ENCODE assay signal across 15 mouse cellular contexts in the genomic region with DNA sequence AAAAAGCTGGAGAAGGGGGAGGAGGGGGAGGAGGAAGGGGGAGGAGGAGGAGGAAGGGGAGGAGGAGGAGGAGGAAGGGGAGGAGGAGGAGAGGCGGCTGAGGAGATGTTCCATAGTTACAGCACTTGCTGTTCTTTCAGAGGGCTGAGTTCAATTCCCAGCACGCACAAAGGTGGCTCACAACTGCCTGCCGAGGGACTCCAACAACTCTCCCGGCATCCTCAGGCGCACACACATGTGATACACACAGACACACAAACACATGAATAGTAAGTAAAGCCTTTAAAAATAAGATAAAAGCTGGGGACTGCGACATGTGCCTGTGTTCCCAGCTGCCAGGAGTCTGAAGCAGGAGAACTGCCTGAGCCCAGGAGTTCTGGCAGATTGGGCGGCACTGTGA. TPM values are rescaled to one million over a fixed set of nuclear protein-coding genes. Genes with fewer than 3 reads are reported as not detected.
DNase-seq lines count a peak whose midpoint lies in the region; ATAC-seq lines count a peak whose summit lies in the region.
"Had no signal": no experiment of that assay in that cellular context is flagged by ENCODE, and none has a peak within 500 bp of the region (broad histone marks: within the 10 kb centered on the region; RNA-seq: fewer than 3 reads in every experiment).

No protein-coding gene starts in this region.

- WGBS in hindbrain, embryonic 13.5 days, result 61% methylated on average over 7 of the region's 7 CpGs
- 66% methylated on average over 7 of the region's 7 CpGs for WGBS in hindbrain, embryonic 10.5 days
- WGBS in kidney, embryonic 16.5 days, result 72% methylated on average over 7 of the region's 7 CpGs
- 57% methylated on average over 7 of the region's 7 CpGs for WGBS in embryonic facial prominence, embryonic 15.5 days

- H3K27ac ChIP-seq in hindbrain, embryonic 13.5 days, result 0 out of 2 replicates have a peak overlapping the region, but pooled peaks have one; percentile 20
- H3K27ac ChIP-seq in hindbrain, embryonic 10.5 days, result no peak overlapping the region
- H3K27ac ChIP-seq in kidney, embryonic 16.5 days (ENCODE audit: low read length), result peak overlapping the region; percentile 57; the same call in 1 of the 2 replicates
- H3K27ac ChIP-seq in embryonic facial prominence, embryonic 15.5 days (replicated peaks), result peak overlapping the region; percentile 83
- H3K27ac ChIP-seq: heart, adult 2 months; hindbrain, postnatal 0 days had no signal

- no peak overlapping the region for H3K9ac ChIP-seq in hindbrain, embryonic 13.5 days
- no peak overlapping the region for H3K9ac ChIP-seq in kidney, embryonic 16.5 days (replicated peaks; ENCODE audit: low read length)
- H3K9ac ChIP-seq in embryonic facial prominence, embryonic 15.5 days, result no peak overlapping the region
- H3K9ac ChIP-seq: midbrain, embryonic 15.5 days had no signal

- peaks cover 81% of the 10 kb centered on the region for H3K27me3 ChIP-seq in hindbrain, embryonic 13.5 days
- H3K27me3 ChIP-seq in hindbrain, embryonic 10.5 days (ENCODE audit: insufficient read depth, poor library complexity, severe bottlenecking), result peaks cover 92% of the 10 kb centered on the region
- H3K27me3 ChIP-seq in kidney, embryonic 16.5 days (ENCODE audit: insufficient read depth, low read length), result peaks cover 26% of the 10 kb centered on the region; the same call in 1 of the 2 replicates
- H3K27me3 ChIP-seq in embryonic facial prominence, embryonic 15.5 days, result peaks cover 11% of the 10 kb centered on the region

- no peaks in the 10 kb centered on the region for H3K9me3 ChIP-seq in hindbrain, embryonic 13.5 days
- no peaks in the 10 kb centered on the region for H3K9me3 ChIP-seq in hindbrain, embryonic 10.5 days
- H3K9me3 ChIP-seq in kidney, embryonic 16.5 days (ENCODE audit: low read length), result no peaks in the 10 kb centered on the region
- H3K9me3 ChIP-seq in embryonic facial prominence, embryonic 15.5 days (replicated peaks), result no peaks in the 10 kb centered on the region
- H3K9me3 ChIP-seq: megakaryocyte, embryonic 14.5 days; midbrain, embryonic 15.5 days had no signal

- H3K4me1 ChIP-seq in hindbrain, embryonic 13.5 days (replicated peaks), result peaks cover 75% of the 10 kb centered on the region
- peaks cover 86% of the 10 kb centered on the region for H3K4me1 ChIP-seq in hindbrain, embryonic 10.5 days (replicated peaks)
- peaks cover 60% of the 10 kb centered on the region for H3K4me1 ChIP-seq in kidney, embryonic 16.5 days (ENCODE audit: insufficient read depth, low read length)
- peaks cover 72% of the 10 kb centered on the region for H3K4me1 ChIP-seq in embryonic facial prominence, embryonic 15.5 days

- no peaks in the 10 kb centered on the region for H3K36me3 ChIP-seq in hindbrain, embryonic 13.5 days
- no peaks in the 10 kb centered on the region for H3K36me3 ChIP-seq in hindbrain, embryonic 10.5 days
- H3K36me3 ChIP-seq in kidney, embryonic 16.5 days (ENCODE audit: insufficient read depth, low read length), result no peaks in the 10 kb centered on the region
- no peaks in the 10 kb centered on the region for H3K36me3 ChIP-seq in embryonic facial prominence, embryonic 15.5 days
- H3K36me3 ChIP-seq: midbrain, embryonic 15.5 days had no signal

- no peak overlapping the region for H3K4me2 ChIP-seq in hindbrain, embryonic 13.5 days
- H3K4me2 ChIP-seq in kidney, embryonic 16.5 days (replicated peaks; ENCODE audit: low read depth, low read length), result no peak overlapping the region
- H3K4me2 ChIP-seq in embryonic facial prominence, embryonic 15.5 days (replicated peaks), result no peak overlapping the region
- H3K4me2 ChIP-seq: liver, embryonic 11.5 days had no signal

- H3K4me3 ChIP-seq in hindbrain, embryonic 13.5 days, result no peak overlapping the region
- H3K4me3 ChIP-seq in hindbrain, embryonic 10.5 days, result no peak overlapping the region
- H3K4me3 ChIP-seq in kidney, embryonic 16.5 days (ENCODE audit: low read length), result no peak overlapping the region
- H3K4me3 ChIP-seq in embryonic facial prominence, embryonic 15.5 days (replicated peaks), result no peak overlapping the region
- H3K4me3 ChIP-seq: erythroblast, embryonic 14.5 days; heart, adult 2 months; megakaryocyte, embryonic 14.5 days; midbrain, embryonic 15.5 days; myocyte had no signal

- ATAC-seq in hindbrain, embryonic 13.5 days (ENCODE audit: low FRiP score), result no peak
- no peak for ATAC-seq in kidney, embryonic 16.5 days (ENCODE audit: low FRiP score, low TSS enrichment)
- no peak for ATAC-seq in embryonic facial prominence, embryonic 15.5 days (ENCODE audit: insufficient number of reproducible peaks, low FRiP score, low TSS enrichment, low read depth)
- ATAC-seq in megakaryocyte-erythroid progenitor cell, adult 5-6 weeks (replicated peaks; ENCODE audit: low FRiP score, low TSS enrichment, poor library complexity, severe bottlenecking), result 0 out of 2 replicates have a peak, but pooled peaks have one; percentile 14

- DNase-seq in hindbrain, embryonic 10.5 days (ENCODE audit: low spot score), result no peak
- DNase-seq in kidney, postnatal 4 days, result no peak
- no peak for DNase-seq in right cerebral cortex, postnatal 25 days
- DNase-seq: gastrocnemius, postnatal 14 days had no signal

RNA-seq across cellular contexts. Expression of a gene that starts 24.6 kb away (rescaled TPM):
- 233 and 250 TPM in 2 replicates for polyA plus RNA-seq in hindbrain, embryonic 13.5 days (2015; fragmentation: Nextera tagmentation; extraction: Ambion mirVana)
- 273 and 309 TPM in 2 replicates for polyA plus RNA-seq in hindbrain, embryonic 10.5 days (2016; fragmentation: Nextera tagmentation; extraction: Ambion mirVana)
- polyA plus RNA-seq in kidney, embryonic 16.5 days (2015; fragmentation: Nextera tagmentation; extraction: Ambion mirVana), result 231 and 241 TPM in 2 replicates
- polyA plus RNA-seq in embryonic facial prominence, embryonic 15.5 days (2015; fragmentation: Nextera tagmentation; extraction: Ambion mirVana), result 206 and 214 TPM in 2 replicates
- 51.9 and 60.3 TPM in 2 replicates for total RNA-seq in megakaryocyte-erythroid progenitor cell, adult 5-6 weeks (2014; fragmentation: Nextera tagmentation)
- 59.8 and 81.4 TPM in 2 replicates for total RNA-seq in megakaryocyte-erythroid progenitor cell, adult 5-6 weeks (2017)

RNA-seq across cellular contexts. Expression of a gene that starts 35.9 kb away (rescaled TPM):
- 881 and 924 TPM in 2 replicates for polyA plus RNA-seq in hindbrain, embryonic 13.5 days (2015; fragmentation: Nextera tagmentation; extraction: Ambion mirVana)
- 914 and 944 TPM in 2 replicates for polyA plus RNA-seq in hindbrain, embryonic 10.5 days (2016; fragmentation: Nextera tagmentation; extraction: Ambion mirVana)
- polyA plus RNA-seq in kidney, embryonic 16.5 days (2015; fragmentation: Nextera tagmentation; extraction: Ambion mirVana), result 1,116 and 1,175 TPM in 2 replicates
- polyA plus RNA-seq in embryonic facial prominence, embryonic 15.5 days (2015; fragmentation: Nextera tagmentation; extraction: Ambion mirVana), result 822 and 870 TPM in 2 replicates
- total RNA-seq in megakaryocyte-erythroid progenitor cell, adult 5-6 weeks (2014; fragmentation: Nextera tagmentation), result 777 and 822 TPM in 2 replicates
- 576 and 680 TPM in 2 replicates for total RNA-seq in megakaryocyte-erythroid progenitor cell, adult 5-6 weeks (2017)

RNA-seq across cellular contexts. Expression of a gene that starts 59.5 kb away (rescaled TPM):
- polyA plus RNA-seq in hindbrain, embryonic 13.5 days (2015; fragmentation: Nextera tagmentation; extraction: Ambion mirVana), result 65.3 and 66.6 TPM in 2 replicates
- polyA plus RNA-seq in hindbrain, embryonic 10.5 days (2016; fragmentation: Nextera tagmentation; extraction: Ambion mirVana), result 89.8 and 96.5 TPM in 2 replicates
- polyA plus RNA-seq in kidney, embryonic 16.5 days (2015; fragmentation: Nextera tagmentation; extraction: Ambion mirVana), result 81.4 and 88.0 TPM in 2 replicates
- 49.8 and 55.4 TPM in 2 replicates for polyA plus RNA-seq in embryonic facial prominence, embryonic 15.5 days (2015; fragmentation: Nextera tagmentation; extraction: Ambion mirVana)
- 66.8 and 78.6 TPM in 2 replicates for total RNA-seq in megakaryocyte-erythroid progenitor cell, adult 5-6 weeks (2014; fragmentation: Nextera tagmentation)
- total RNA-seq in megakaryocyte-erythroid progenitor cell, adult 5-6 weeks (2017), result 45.4 and 49.0 TPM in 2 replicates
